Mouse (Mus musculus) liver, adult 2 months (tissue): Measurements from ENCODE around the gene Fam50b.

ENCODE experiments used
- CTCF ChIP-seq: fragments of 200-500 bp; IDR thresholded peaks from 2 replicates; pipeline ENCODE4 v1.5.1; 2011; ENCODE audit warnings: low read depth, low read length, control low read depth
- POLR2A ChIP-seq: fragments of 200-500 bp; IDR thresholded peaks from 2 replicates; pipeline ENCODE4 v1.6.1; 2011; ENCODE audit warnings: low read length, control low read depth; ENCODE audit not compliant: insufficient read depth; ENCODE audit errors: extremely low read depth

- TF ChIP-seq CTCF = no peak
- TF ChIP-seq POLR2A = no peak
Measured at GRCm38 (mm10) chr13:34746811-34747210, 12.2 kb downstream of the Fam50b start.
